Mouse (Mus musculus) G1E (cell line): ENCODE measurements at regions not wholly inside any gene's neighbourhood (a gene's known extent, or its start where the extent isn't known, plus 50 kb on each side); places are given as distances from the start of the nearest gene placed in this dataset.

ENCODE experiments used
- CTCF ChIP-seq: IDR thresholded peaks from 2 replicates; pipeline ENCODE4 v1.5.1; 2012; ENCODE audit warnings: low read depth, low read length, inconsistent platforms, mixed read lengths
- POLR2AphosphoS5 ChIP-seq: IDR thresholded peaks from 2 replicates; pipeline ENCODE4 v1.6.1; 2012; ENCODE audit warnings: low read depth, low read length, inconsistent platforms; ENCODE audit not compliant: insufficient replicate concordance

DNA sequence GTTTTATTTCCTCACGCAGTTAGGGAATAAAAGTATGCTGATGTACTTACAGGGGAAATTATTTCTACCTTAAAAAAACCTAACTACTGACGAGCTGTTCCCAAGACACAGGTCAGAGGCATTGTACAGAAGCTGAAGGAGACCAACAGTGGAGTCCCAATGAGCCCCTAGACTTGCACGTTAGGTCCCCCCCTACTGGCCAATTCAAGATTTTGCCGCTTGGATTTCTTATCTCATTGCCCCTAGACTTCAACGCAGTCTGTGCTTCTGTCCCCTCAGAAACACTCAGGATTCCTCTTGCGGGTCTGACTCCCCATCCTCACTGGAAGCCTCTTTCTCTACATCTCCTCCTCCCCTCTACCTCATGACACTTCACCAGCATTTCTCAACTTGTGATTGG, 125.3 kb downstream of the Gm12728 start:
- no peak for TF ChIP-seq CTCF
- no peak for TF ChIP-seq POLR2AphosphoS5
